Mouse (Mus musculus) Patski (cell line): ENCODE data around the gene Zfp799. TPM values are rescaled to one million over a fixed set of nuclear protein-coding genes. Genes with fewer than 3 reads are reported as not detected.

ENCODE experiments used
- ATAC-seq: fragments of 100-300 bp; one replicate; pipeline ENCODE4 v1.8.0; 2021
- CTCF ChIA-PET: fragments of 350-600 bp; sonication (Branson Sonifier 250); formaldehyde crosslinking; loops from one replicate; lab custom pipeline; 2022; ENCODE audit warnings: inconsistent platforms; lab: Charles Lee
- POLR2A ChIA-PET: fragments of 350-600 bp; sonication (Branson Sonifier 250); formaldehyde crosslinking; loops from one replicate; lab custom pipeline; 2022; ENCODE audit warnings: antibody characterized with exemption, inconsistent platforms; lab: Charles Lee
- DNase-seq: peaks from one replicate; pipeline ENCODE4 v3.0.0-alpha.2; 2011; ENCODE audit warnings: low read depth, low spot score
- H3K27me3 ChIP-seq: fragments of 371-371 bp; one replicate; pipeline ENCODE4 v1.5.1; 2021
- CTCF ChIP-seq: fragments of 100-300 bp; IDR thresholded peaks from one replicate; pipeline ENCODE4 v1.5.1; 2021
- in situ Hi-C: fragments of 300-500 bp; cut with MboI; formaldehyde crosslinking; loops from 3 replicates; pipeline ENCODE4 v1.11.1; 2018; ENCODE audit warnings: low pct_unique_long_range_greater_than_20kb, mixed read lengths
- polyA plus RNA-seq: library from polyadenylated mRNA; unstranded; gene quantifications from one replicate; pipeline ENCODE4 v1.2.3, GENCODE M21; 2021

Zfp799 gene
- polyA plus RNA-seq, 1 experiment from 2014 or later, result 8.6 TPM

GRCm38 (mm10) chr17:32787436-32788093 lies 42.5 kb downstream of the Zfp799 start:
- ChIA-PET POLR2A (no interaction called here), CTCF (no interaction called here)
- in situ Hi-C loops, result no loop called here
- DNase-seq (no peak), ATAC-seq (peak; percentile 70)
- H3K27me3 ChIP-seq, result no peaks in the 10 kb centered on the region
- no peak for TF ChIP-seq CTCF

- no peaks in the 10 kb centered on the region for H3K27me3 ChIP-seq
- DNase-seq (no peak), ATAC-seq (no peak)
- TF ChIP-seq CTCF, result no peak
- ChIA-PET CTCF (no interaction called here), POLR2A (no interaction called here)
- in situ Hi-C loops, result no loop called here
Observed at GRCm38 (mm10) chr17:32786944-32787343, 43.1 kb downstream of the Zfp799 start.

- POLR2A ChIA-PET, result interaction anchor here (0.6 kb wide), 1 partner anchor 252 kb away, joined by 7 read pairs; no protein-coding TSS in a partner anchor
- CTCF ChIA-PET, result no interaction called here
- TF ChIP-seq CTCF, result no peak
- in situ Hi-C loops, result no loop called here
- no peak for DNase-seq
- ATAC-seq, result no peak
- no peaks in the 10 kb centered on the region for H3K27me3 ChIP-seq
Observed at GRCm38 (mm10) chr17:32785656-32786055, 44.4 kb downstream of the Zfp799 start.

- in situ Hi-C loops, result no loop called here
- POLR2A ChIA-PET, result no interaction called here
- CTCF ChIA-PET, result interaction anchor here (0.9 to 1.0 kb wide), 2 partner anchors 9 to 12 kb away, joined by 3 read pairs; no protein-coding TSS in a partner anchor
- TF ChIP-seq CTCF, result no peak
- no peak for DNase-seq
- H3K27me3 ChIP-seq, result no peaks in the 10 kb centered on the region
- ATAC-seq, result no peak
Observed at GRCm38 (mm10) chr17:32777564-32777963, 52.5 kb downstream of the Zfp799 start.

GRCm38 (mm10) chr17:32771213-32771612 lies 58.8 kb downstream of the Zfp799 start:
- TF ChIP-seq CTCF, result peak; percentile 40
- DNase-seq (no peak), ATAC-seq (no peak)
- ChIA-PET CTCF (interaction anchor here (1.0 to 1.2 kb wide), 2 partner anchors 9 to 14 kb away, joined by 3 to 4 read pairs; no protein-coding TSS in a partner anchor), POLR2A (no interaction called here)
- in situ Hi-C loops, result no loop called here
- no peaks in the 10 kb centered on the region for H3K27me3 ChIP-seq

- TF ChIP-seq CTCF, result no peak
- CTCF ChIA-PET, result interaction anchor here (1.0 kb wide), 1 partner anchor 11 kb away, joined by 3 read pairs; no protein-coding TSS in a partner anchor
- DNase-seq (no peak), ATAC-seq (no peak)
- POLR2A ChIA-PET, result no interaction called here
- H3K27me3 ChIP-seq, result no peaks in the 10 kb centered on the region
- in situ Hi-C loops, result no loop called here
Observed at GRCm38 (mm10) chr17:32766422-32766821, 63.6 kb downstream of the Zfp799 start.

Other genes starting within 250 kb of the Zfp799 start
- gene Cyp4f37, start 209.0 kb downstream of the Zfp799 start, polyA plus RNA-seq, result 1.6 TPM
- not detected for gene Cyp4f40, start 171.4 kb downstream of the Zfp799 start, polyA plus RNA-seq
- not detected for gene Cyp4f15, start 144.6 kb downstream of the Zfp799 start, polyA plus RNA-seq
- 18.3 TPM for gene Zfp871, start 42.0 kb downstream of the Zfp799 start, polyA plus RNA-seq
- gene Zfp811, start 20.3 kb downstream of the Zfp799 start, polyA plus RNA-seq, result 0.33 TPM
- 6.5 TPM for gene Zfp870, start 61.4 kb upstream of the Zfp799 start, polyA plus RNA-seq
- not detected for gene Cyp4f14, start 87.1 kb upstream of the Zfp799 start, polyA plus RNA-seq
- gene Cyp4f13, start 117.1 kb upstream of the Zfp799 start, polyA plus RNA-seq, result 33.0 TPM
- 3.8 TPM for gene Zfp472, start 135.6 kb upstream of the Zfp799 start, polyA plus RNA-seq
- 7.8 TPM for gene Zfp952, start 162.9 kb upstream of the Zfp799 start, polyA plus RNA-seq
- gene Zfp763, start 203.1 kb upstream of the Zfp799 start, polyA plus RNA-seq, result 5.5 TPM
- not detected for gene 4921501E09Rik, start 237.8 kb upstream of the Zfp799 start, polyA plus RNA-seq